Mouse (Mus musculus) right cerebral cortex, postnatal 25 days (tissue): ENCODE measurements at regions not wholly inside any gene's neighbourhood (a gene's known extent, or its start where the extent isn't known, plus 50 kb on each side); places are given as distances from the start of the nearest gene placed in this dataset.

Experiments used
- DNase-seq: peaks from one replicate; pipeline ENCODE4 v3.0.0; 2022

DNA sequence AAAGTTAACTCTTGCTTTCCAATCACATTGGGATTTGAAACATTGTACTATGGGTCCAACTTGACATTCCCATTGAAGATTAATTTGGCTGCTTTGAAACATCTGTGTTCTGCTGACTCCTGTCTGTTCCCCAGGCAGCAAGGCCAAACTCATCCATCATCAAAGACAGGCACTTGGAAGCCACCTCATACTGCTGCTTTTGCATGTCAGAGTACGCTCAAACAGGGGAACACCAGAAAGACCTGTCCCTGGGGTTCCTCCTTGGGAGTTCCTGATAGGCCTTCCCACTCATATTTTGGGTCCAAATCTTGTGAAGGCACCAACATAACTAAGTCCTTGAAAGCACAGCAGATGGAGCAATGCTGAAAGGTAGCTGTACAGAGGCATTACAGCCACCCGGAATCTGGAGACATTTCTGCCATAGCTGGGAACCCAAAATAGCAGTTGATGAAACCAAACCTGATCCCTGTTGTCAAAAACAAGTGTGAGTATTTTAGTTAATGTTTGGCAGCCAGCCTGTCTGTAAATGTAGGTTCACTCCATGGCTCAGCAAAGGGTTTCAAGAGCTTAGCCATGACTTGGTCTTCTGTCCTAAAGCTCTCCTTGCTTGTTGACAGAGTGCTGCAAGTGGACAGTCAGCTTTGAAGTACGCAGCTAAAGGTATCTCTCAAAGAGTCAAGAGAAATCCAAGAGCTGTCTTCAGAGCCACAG lies 147.0 kb upstream of the Spag17 start:
- no peak for DNase-seq

DNA sequence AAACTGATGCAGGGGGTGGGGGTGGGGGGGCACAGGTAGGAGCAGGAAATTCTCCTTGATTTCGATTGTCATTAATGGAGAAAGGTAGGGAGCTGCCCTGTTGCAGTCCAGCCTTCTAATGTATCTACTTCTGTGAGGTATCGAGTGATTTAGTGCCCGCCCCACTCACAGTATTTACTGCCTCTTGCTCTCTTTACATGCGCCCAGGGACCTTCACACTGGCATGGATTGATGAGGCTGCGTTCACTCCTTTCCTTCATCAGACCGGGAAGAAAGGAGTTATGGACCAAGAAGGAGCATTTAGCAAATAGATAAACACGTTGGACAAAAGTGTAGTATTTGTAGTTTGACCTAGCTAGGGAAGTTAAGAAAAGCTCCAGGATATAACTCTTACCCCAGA lies 145.6 kb upstream of the Spag17 start:
- DNase-seq: no peak

GRCm38 (mm10) chr3:99741249-99742222 lies 143.7 kb upstream of the Spag17 start:
- DNase-seq: no peak

DNA sequence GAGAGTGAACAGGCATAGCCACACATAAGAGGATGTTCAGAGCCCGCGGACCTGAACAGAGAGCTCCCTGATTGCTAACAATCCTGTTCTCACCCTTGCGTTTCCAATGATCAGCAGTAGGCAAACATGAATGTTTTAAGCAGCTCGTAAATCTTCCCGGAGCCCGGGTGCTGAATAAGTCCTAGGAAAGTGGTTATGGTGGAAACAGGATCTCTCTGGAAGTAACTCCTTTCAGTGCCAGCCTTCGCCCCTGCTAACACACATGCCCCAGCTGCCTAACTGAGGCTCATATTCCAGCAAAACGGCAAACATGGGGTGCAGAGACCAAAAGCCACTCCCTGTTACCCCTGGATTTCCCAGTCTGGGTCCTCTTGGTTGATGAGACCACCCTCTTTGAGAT lies 135.5 kb upstream of the Spag17 start:
- no peak for DNase-seq

DNA sequence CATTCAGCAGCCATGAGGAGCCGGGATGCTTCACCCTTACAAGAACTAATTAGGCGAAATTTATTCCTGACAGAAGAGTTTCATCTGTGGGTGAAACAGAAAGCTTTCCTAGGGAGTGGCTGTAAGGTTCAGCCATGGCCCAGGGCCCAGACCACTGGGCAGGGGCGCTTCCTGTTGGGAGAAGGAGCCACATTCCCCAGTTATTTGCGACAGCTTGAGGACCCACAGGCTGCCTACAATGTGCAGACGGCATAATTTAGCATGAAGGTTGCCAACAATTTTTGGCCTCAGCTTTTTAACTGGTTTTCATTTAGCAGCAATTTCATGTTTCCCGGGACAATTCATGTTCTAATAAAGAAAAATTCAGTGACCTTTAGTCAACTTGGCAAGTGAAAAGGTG lies 106.7 kb upstream of the Spag17 start:
- DNase-seq: no peak

- no peak for DNase-seq
Observed at GRCm38 (mm10) chr3:99785955-99786529, 99.2 kb upstream of the Spag17 start.

GRCm38 (mm10) chr3:99791316-99791715 lies 93.9 kb upstream of the Spag17 start:
- DNase-seq: no peak

DNA sequence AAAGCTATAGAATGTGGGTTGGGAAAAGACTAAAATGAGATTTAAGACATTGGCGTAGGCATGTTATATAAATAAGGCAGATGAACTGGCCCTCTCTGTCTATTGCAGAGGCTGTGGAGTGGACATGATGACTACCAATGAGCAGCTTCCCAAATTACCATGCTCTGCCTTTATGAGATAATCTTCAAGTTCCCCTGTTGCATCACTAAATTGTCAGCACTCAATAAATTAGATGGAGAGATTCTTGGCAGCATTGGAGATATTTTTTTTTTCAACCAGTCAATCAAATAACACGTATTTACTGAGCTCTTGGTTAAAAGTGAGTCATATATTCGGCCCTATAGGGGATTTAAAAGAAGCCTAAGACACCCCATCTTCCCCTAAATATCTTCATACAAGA lies 91.6 kb upstream of the Spag17 start:
- DNase-seq: no peak

- DNase-seq: no peak
Observed at GRCm38 (mm10) chr3:99795835-99796234, 89.4 kb upstream of the Spag17 start.

- no peak for DNase-seq
Observed at GRCm38 (mm10) chr3:99797791-99798190, 87.4 kb upstream of the Spag17 start.

GRCm38 (mm10) chr3:99810532-99810931 lies 74.7 kb upstream of the Spag17 start:
- DNase-seq: no peak

- no peak for DNase-seq
Observed at GRCm38 (mm10) chr3:99811276-99811675, 73.9 kb upstream of the Spag17 start.

GRCm38 (mm10) chr3:99812836-99813235 lies 72.4 kb upstream of the Spag17 start:
- no peak for DNase-seq

- DNase-seq: no peak
Observed at GRCm38 (mm10) chr3:99815115-99815514, 70.1 kb upstream of the Spag17 start.

- DNase-seq: no peak
Observed at GRCm38 (mm10) chr3:99817965-99818364, 67.2 kb upstream of the Spag17 start.

- no peak for DNase-seq
Observed at GRCm38 (mm10) chr3:99822735-99823134, 62.5 kb upstream of the Spag17 start.

- no peak for DNase-seq
Observed at GRCm38 (mm10) chr3:99823256-99823655, 62.0 kb upstream of the Spag17 start.
